In the genomic region with DNA sequence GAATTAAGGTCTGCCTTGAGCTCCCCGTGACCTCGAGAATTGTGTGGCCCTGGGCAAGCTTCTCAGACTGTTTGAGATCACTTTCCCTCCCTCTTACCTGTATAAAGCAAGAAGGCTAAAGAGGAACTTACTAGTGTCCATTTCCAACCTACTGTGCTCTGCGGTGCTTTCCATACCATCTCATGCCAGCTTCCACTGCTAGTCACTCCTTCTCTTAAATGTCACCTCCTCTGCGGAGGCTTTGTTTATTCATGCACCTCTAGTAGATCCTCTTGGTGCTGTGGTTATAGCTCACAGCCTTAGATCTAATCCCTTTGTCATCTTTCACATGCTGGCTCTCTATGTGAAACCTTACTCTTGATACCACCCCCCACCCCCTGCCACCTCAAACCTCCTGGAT, we compare ENCODE assay signal across 24 mouse cellular contexts.
DNase-seq lines count a peak whose midpoint lies in the region; ATAC-seq lines count a peak whose summit lies in the region.
"Had no signal": no experiment of that assay in that cellular context is flagged by ENCODE, and none has a peak within 500 bp of the region (broad histone marks: within the 10 kb centered on the region; RNA-seq: fewer than 3 reads in every experiment).

No protein-coding gene starts in this region.

- no peaks in the 10 kb centered on the region for H3K36me3 ChIP-seq in forebrain, embryonic 15.5 days
- H3K36me3 ChIP-seq in forebrain, embryonic 11.5 days (ENCODE audit: control insufficient read depth, insufficient read depth, low read length) = no peaks in the 10 kb centered on the region
- H3K36me3 ChIP-seq in midbrain, embryonic 15.5 days (replicated peaks) = no peaks in the 10 kb centered on the region
- H3K36me3 ChIP-seq in midbrain, embryonic 11.5 days (ENCODE audit: control insufficient read depth, insufficient read depth, low read length) = no peaks in the 10 kb centered on the region
- H3K36me3 ChIP-seq: embryonic facial prominence, embryonic 12.5 days; G1E; heart, embryonic 15.5 days; hindbrain, embryonic 13.5 days had no signal

- H3K27ac ChIP-seq in forebrain, embryonic 15.5 days (replicated peaks) = peak overlapping the region; percentile 34; the same call in 1 of the 2 replicates
- H3K27ac ChIP-seq in forebrain, embryonic 11.5 days (ENCODE audit: low read depth, low read length) = no peak overlapping the region
- 0 out of 2 replicates have a peak overlapping the region, but pooled peaks have one; percentile 36 for H3K27ac ChIP-seq in midbrain, embryonic 15.5 days
- no peak overlapping the region for H3K27ac ChIP-seq in midbrain, embryonic 11.5 days (ENCODE audit: low read depth, low read length)
- H3K27ac ChIP-seq: embryonic facial prominence, embryonic 12.5 days; forebrain, embryonic 13.5 days; heart, adult 2 months; heart, embryonic 15.5 days; hindbrain, embryonic 13.5 days; hindbrain, postnatal 0 days had no signal

- H3K4me1 ChIP-seq in forebrain, embryonic 15.5 days = no peaks in the 10 kb centered on the region
- no peaks in the 10 kb centered on the region for H3K4me1 ChIP-seq in forebrain, embryonic 11.5 days (replicated peaks; ENCODE audit: control insufficient read depth, insufficient read depth, low read length)
- H3K4me1 ChIP-seq in midbrain, embryonic 15.5 days = no peaks in the 10 kb centered on the region
- H3K4me1 ChIP-seq in midbrain, embryonic 11.5 days (ENCODE audit: control insufficient read depth, insufficient read depth, low read length) = no peaks in the 10 kb centered on the region
- H3K4me1 ChIP-seq: embryonic facial prominence, embryonic 12.5 days; forebrain, embryonic 13.5 days; heart, embryonic 15.5 days; hindbrain, embryonic 13.5 days had no signal

- no peak for ATAC-seq in forebrain, embryonic 15.5 days (replicated peaks)
- ATAC-seq in forebrain, embryonic 11.5 days (replicated peaks; ENCODE audit: low FRiP score) = no peak
- no peak for ATAC-seq in midbrain, embryonic 15.5 days (replicated peaks)
- ATAC-seq in midbrain, embryonic 11.5 days (ENCODE audit: low FRiP score) = no peak
- ATAC-seq: CD4-positive, CD25-positive, alpha-beta regulatory T cell, adult 4 months; forebrain, embryonic 13.5 days; hindbrain, postnatal 0 days had no signal

- DNase-seq in forebrain, embryonic 11.5 days (ENCODE audit: low spot score) = no peak
- DNase-seq in frontal cortex, postnatal 25 days (ENCODE audit: low spot score in 2 of 2) = peak; percentile 11 to 12
- no peak for DNase-seq in frontal cortex, postnatal 10 days (ENCODE audit: low spot score in 2 of 2)
- DNase-seq in midbrain, embryonic 11.5 days (ENCODE audit: low spot score, missing footprints) = no peak
- peak; percentile 46 for DNase-seq in telencephalon, adult 2 months (ENCODE audit: low read depth, low spot score)
- DNase-seq: adrenal gland, adult 8-10 months; adrenal gland, postnatal 36 days; B cell, adult 2 months; cerebellum, adult 11 months; cerebellum, adult 8-10 months; cerebellum, postnatal 14 days; gastrocnemius, postnatal 14 days; heart, adult 2 months; heart, postnatal 14 days had no signal

- no peak overlapping the region for H3K9ac ChIP-seq in forebrain, embryonic 15.5 days (replicated peaks)
- no peak overlapping the region for H3K9ac ChIP-seq in forebrain, embryonic 11.5 days (ENCODE audit: low read length)
- no peak overlapping the region for H3K9ac ChIP-seq in midbrain, embryonic 15.5 days
- H3K9ac ChIP-seq in midbrain, embryonic 11.5 days (ENCODE audit: low read length) = no peak overlapping the region
- H3K9ac ChIP-seq: embryonic facial prominence, embryonic 12.5 days; forebrain, embryonic 13.5 days; heart, embryonic 15.5 days; hindbrain, embryonic 13.5 days had no signal

- no peaks in the 10 kb centered on the region for H3K27me3 ChIP-seq in forebrain, embryonic 15.5 days
- H3K27me3 ChIP-seq in forebrain, embryonic 11.5 days (ENCODE audit: control insufficient read depth, insufficient read depth, low read length) = no peaks in the 10 kb centered on the region
- no peaks in the 10 kb centered on the region for H3K27me3 ChIP-seq in midbrain, embryonic 15.5 days (replicated peaks)
- H3K27me3 ChIP-seq in midbrain, embryonic 11.5 days (ENCODE audit: control insufficient read depth, insufficient read depth, low read length) = no peaks in the 10 kb centered on the region
- H3K27me3 ChIP-seq: embryonic facial prominence, embryonic 12.5 days; forebrain, embryonic 13.5 days; heart, embryonic 15.5 days; hindbrain, embryonic 13.5 days had no signal

- no peak overlapping the region for H3K4me2 ChIP-seq in forebrain, embryonic 15.5 days (replicated peaks)
- no peak overlapping the region for H3K4me2 ChIP-seq in forebrain, embryonic 11.5 days (ENCODE audit: low read depth, low read length, severe bottlenecking)
- H3K4me2 ChIP-seq in midbrain, embryonic 15.5 days = no peak overlapping the region
- no peak overlapping the region for H3K4me2 ChIP-seq in midbrain, embryonic 11.5 days
- H3K4me2 ChIP-seq: embryonic facial prominence, embryonic 12.5 days; forebrain, embryonic 13.5 days; heart, embryonic 11.5 days; heart, embryonic 15.5 days; hindbrain, embryonic 13.5 days had no signal

- no peaks in the 10 kb centered on the region for H3K9me3 ChIP-seq in forebrain, embryonic 15.5 days
- H3K9me3 ChIP-seq in forebrain, embryonic 11.5 days (ENCODE audit: control insufficient read depth, low read length) = no peaks in the 10 kb centered on the region
- no peaks in the 10 kb centered on the region for H3K9me3 ChIP-seq in midbrain, embryonic 15.5 days
- no peaks in the 10 kb centered on the region for H3K9me3 ChIP-seq in midbrain, embryonic 11.5 days (ENCODE audit: control insufficient read depth, low read length)
- H3K9me3 ChIP-seq: embryonic facial prominence, embryonic 12.5 days; forebrain, embryonic 13.5 days; heart, embryonic 15.5 days had no signal

- WGBS in forebrain, embryonic 15.5 days = 86% methylated on average over 4 of the region's 4 CpGs
- 87% methylated on average over 4 of the region's 4 CpGs for WGBS in forebrain, embryonic 11.5 days
- 85% methylated on average over 4 of the region's 4 CpGs for WGBS in midbrain, embryonic 15.5 days
- WGBS in midbrain, embryonic 11.5 days = 85% methylated on average over 4 of the region's 4 CpGs

- H3K4me3 ChIP-seq in forebrain, embryonic 15.5 days = no peak overlapping the region
- no peak overlapping the region for H3K4me3 ChIP-seq in forebrain, embryonic 11.5 days (ENCODE audit: low read depth, low read length)
- no peak overlapping the region for H3K4me3 ChIP-seq in midbrain, embryonic 15.5 days
- no peak overlapping the region for H3K4me3 ChIP-seq in midbrain, embryonic 11.5 days (ENCODE audit: low read depth, low read length)
- H3K4me3 ChIP-seq: embryonic facial prominence, embryonic 12.5 days; forebrain, embryonic 13.5 days; heart, adult 2 months; heart, embryonic 15.5 days; hindbrain, embryonic 13.5 days had no signal

Comparison
In these comparisons a context has a peak if more than half of its experiments do, and no peak if none do; other contexts are left out.
1. H3K27ac ChIP-seq: peak in forebrain, embryonic 15.5 days (single experiment) and midbrain, embryonic 15.5 days (single experiment); none in forebrain, embryonic 11.5 days (single experiment) and midbrain, embryonic 11.5 days (single experiment).
2. DNase-seq: peak in frontal cortex, postnatal 25 days (2 of 2) and telencephalon, adult 2 months (single experiment); none in forebrain, embryonic 11.5 days (single experiment), frontal cortex, postnatal 10 days (0 of 2) and midbrain, embryonic 11.5 days (single experiment).